Mouse (Mus musculus): Measurements from ENCODE around the gene Scaper.

Gene Scaper

GRCm38 (mm10) chr9:55598594-55598993 is 339.3 kb downstream of the Scaper start:
- no peak for DNase-seq

- peak; percentile 60 for DNase-seq
Measured at GRCm38 (mm10) chr9:55586141-55586540, 351.8 kb downstream of the Scaper start.

GRCm38 (mm10) chr9:55581414-55581813 is 356.5 kb downstream of the Scaper start:
- DNase-seq: peak; percentile 36

GRCm38 (mm10) chr9:55576571-55576970 is 361.3 kb downstream of the Scaper start:
- DNase-seq: peak; percentile 69

GRCm38 (mm10) chr9:55571071-55571470 is 366.8 kb downstream of the Scaper start:
- no peak for DNase-seq

- peak; percentile 91 for DNase-seq
Measured at GRCm38 (mm10) chr9:55568466-55569159, 369.3 kb downstream of the Scaper start.

- DNase-seq: peak; percentile 52
Measured at GRCm38 (mm10) chr9:55560960-55561359, 377.0 kb downstream of the Scaper start.

GRCm38 (mm10) chr9:55554986-55555385 is 382.9 kb downstream of the Scaper start:
- peak; percentile 85 for DNase-seq

GRCm38 (mm10) chr9:55549302-55549890 is 388.5 kb downstream of the Scaper start:
- DNase-seq: no peak

GRCm38 (mm10) chr9:55548871-55549270 is 389.0 kb downstream of the Scaper start:
- DNase-seq: peak; percentile 74

GRCm38 (mm10) chr9:55546176-55547010 is 391.5 kb downstream of the Scaper start:
- DNase-seq: peak; percentile 93

GRCm38 (mm10) chr9:55545556-55546175 is 392.3 kb downstream of the Scaper start:
- DNase-seq: peak; percentile 89

GRCm38 (mm10) chr9:55544861-55545555 is 392.9 kb downstream of the Scaper start:
- DNase-seq: peak; percentile 90

GRCm38 (mm10) chr9:55543703-55544401 is 394.1 kb downstream of the Scaper start:
- peak; percentile 94 for DNase-seq

- DNase-seq: peak; percentile 85
Measured at GRCm38 (mm10) chr9:55543336-55543702, 394.6 kb downstream of the Scaper start.

- DNase-seq: peak; percentile 86
Measured at GRCm38 (mm10) chr9:55542366-55543325, 395.3 kb downstream of the Scaper start.

- peak; percentile 88 for DNase-seq
Measured at GRCm38 (mm10) chr9:55541681-55542365, 396.1 kb downstream of the Scaper start.

GRCm38 (mm10) chr9:55540888-55541287 is 397.0 kb downstream of the Scaper start:
- DNase-seq: peak; percentile 95

GRCm38 (mm10) chr9:55540391-55540770 is 397.5 kb downstream of the Scaper start:
- peak; percentile 80 for DNase-seq
